Mouse (Mus musculus) liver, postnatal 0 days (tissue): Measurements from ENCODE around the gene A930002H24Rik.

Experiments used
- CTCF ChIP-seq: sonication (generic); IDR thresholded peaks from 2 replicates; pipeline ENCODE4 v1.5.1; 2016; ENCODE audit warnings: antibody characterized with exemption, low read depth
- EP300 ChIP-seq: IDR thresholded peaks from 2 replicates; pipeline ENCODE4 v1.6.1; 2016; ENCODE audit warnings: antibody characterized with exemption, low read depth, mild to moderate bottlenecking

GRCm38 (mm10) chr17:63871773-63872172 lies 8.2 kb upstream of the A930002H24Rik start:
- TF ChIP-seq CTCF = no peak
- no peak for TF ChIP-seq EP300
